Mouse (Mus musculus) MEL (cell line): ENCODE data around the gene Med13l. TPM values are rescaled to one million over a fixed set of nuclear protein-coding genes. Genes with fewer than 3 reads are reported as not detected.

ENCODE experiments used
- DNase-seq: peaks from one replicate; pipeline ENCODE4 v3.0.0; 2011; ENCODE audit warnings: low read depth, low spot score
- H3K27ac ChIP-seq: 2 replicates; pipeline ENCODE4 v1.5.1; 2012; ENCODE audit warnings: low read depth, mild to moderate bottlenecking, control low read depth, low read length, moderate library complexity; ENCODE audit not compliant: control insufficient read depth
- H3K27me3 ChIP-seq, 2 experiments: fragments of 150-350 bp in 1 of 2; sonication (generic) in 1 of 2; 2 replicates each; pipeline ENCODE4 v1.6.1; 2012; ENCODE audit warnings: low read length in 2 of 2, mild to moderate bottlenecking in 2 of 2, improper control_type of control experiment in 1 of 2, moderate library complexity in 1 of 2; ENCODE audit not compliant: insufficient read depth in 2 of 2, control insufficient read depth in 1 of 2
- H3K36me3 ChIP-seq, 2 experiments: 2 replicates each; pipeline ENCODE4 v1.6.1; 2012 to 2014; ENCODE audit warnings: low read length in 2 of 2, improper control_type of control experiment in 1 of 2, inconsistent platforms in 1 of 2, mild to moderate bottlenecking in 1 of 2; ENCODE audit not compliant: insufficient read depth in 2 of 2, control insufficient read depth in 1 of 2
- H3K4me1 ChIP-seq, 2 experiments: fragments of 150-350 bp in 1 of 2; sonication (generic) in 1 of 2; 2 replicates each; pipeline ENCODE4 v1.6.1; 2012; ENCODE audit warnings: low read length in 2 of 2, improper control_type of control experiment in 1 of 2, mild to moderate bottlenecking in 1 of 2; ENCODE audit not compliant: insufficient read depth in 2 of 2, control insufficient read depth in 1 of 2
- H3K4me3 ChIP-seq, 2 experiments: fragments of 150-350 bp in 1 of 2; sonication (generic) in 1 of 2; 2 replicates each; pipeline ENCODE4 v1.5.1; 2012; ENCODE audit warnings: low read depth in 2 of 2, low read length in 2 of 2, mild to moderate bottlenecking in 2 of 2, moderate library complexity in 2 of 2, control low read depth in 1 of 2, improper control_type of control experiment in 1 of 2; ENCODE audit not compliant: control insufficient read depth in 1 of 2, insufficient read depth in 1 of 2
- H3K79me2 ChIP-seq: 2 replicates; pipeline ENCODE4 v1.6.1; 2012; ENCODE audit warnings: mild to moderate bottlenecking, low read length, moderate library complexity; ENCODE audit not compliant: control insufficient read depth, poor library complexity, insufficient read depth
- H3K9ac ChIP-seq: 2 replicates; pipeline ENCODE4 v1.6.1; 2012; ENCODE audit warnings: low read depth, mild to moderate bottlenecking, control low read depth, low read length, moderate library complexity; ENCODE audit not compliant: control insufficient read depth, poor library complexity, severe bottlenecking
- H3K9me3 ChIP-seq: fragments of 150-350 bp; sonication (generic); replicated peaks from 2 replicates; pipeline ENCODE4 v1.6.1; 2012; ENCODE audit warnings: mild to moderate bottlenecking, low read length, improper control_type of control experiment, moderate library complexity; ENCODE audit not compliant: insufficient read depth
- CHD2 ChIP-seq: IDR thresholded peaks from 2 replicates; pipeline ENCODE4 v1.6.1; 2011; ENCODE audit warnings: low read length, improper control_type of control experiment
- ELF1 ChIP-seq: IDR thresholded peaks from 2 replicates; pipeline ENCODE4 v1.6.1; 2014; ENCODE audit warnings: low read depth, mild to moderate bottlenecking, inconsistent platforms, low read length, improper control_type of control experiment, moderate library complexity
- EP300 ChIP-seq, 2 experiments: IDR thresholded peaks; 2 replicates each; pipeline ENCODE4 v1.6.1; 2011; ENCODE audit warnings: improper control_type of control experiment in 2 of 2, low read length in 2 of 2, low read depth in 1 of 2, mild to moderate bottlenecking in 1 of 2
- GABPA ChIP-seq: IDR thresholded peaks from 2 replicates; pipeline ENCODE4 v1.6.1; 2012; ENCODE audit warnings: low read depth, mild to moderate bottlenecking, inconsistent platforms, low read length, improper control_type of control experiment, moderate library complexity
- JUND ChIP-seq: IDR thresholded peaks from 2 replicates; pipeline ENCODE4 v1.6.1; 2011; ENCODE audit warnings: low read depth, mild to moderate bottlenecking, improper control_type of control experiment, low read length
- KAT2A ChIP-seq: conservative IDR thresholded peaks from 2 replicates; pipeline ENCODE4 v1.6.1; 2012; ENCODE audit warnings: low read depth, low read length, improper control_type of control experiment, inconsistent platforms
- MAX ChIP-seq: IDR thresholded peaks from 2 replicates; pipeline ENCODE4 v1.6.1; 2011; ENCODE audit warnings: low read length, improper control_type of control experiment
- MAZ ChIP-seq: IDR thresholded peaks from 2 replicates; pipeline ENCODE4 v1.6.1; 2012; ENCODE audit warnings: low read depth, mild to moderate bottlenecking, inconsistent platforms, low read length, improper control_type of control experiment
- MEF2A ChIP-seq: IDR thresholded peaks from 2 replicates; pipeline ENCODE4 v1.6.1; 2014; ENCODE audit warnings: low read depth, mild to moderate bottlenecking, inconsistent platforms, low read length, improper control_type of control experiment; ENCODE audit not compliant: poor library complexity, insufficient replicate concordance, severe bottlenecking; ENCODE audit errors: extremely low read depth
- NELFE ChIP-seq: IDR thresholded peaks from 2 replicates; pipeline ENCODE4 v1.6.1; 2011; ENCODE audit warnings: low read depth, low read length, improper control_type of control experiment
- NRF1 ChIP-seq: IDR thresholded peaks from 2 replicates; pipeline ENCODE4 v1.6.1; 2014; ENCODE audit warnings: low read depth, mild to moderate bottlenecking, inconsistent platforms, low read length, improper control_type of control experiment, moderate library complexity; ENCODE audit not compliant: poor library complexity, insufficient read depth, severe bottlenecking
- POLR2A ChIP-seq, 2 experiments: IDR thresholded peaks; 2 replicates each; pipeline ENCODE4 v1.6.1; 2011 to 2012; ENCODE audit warnings: low read length in 2 of 2, mild to moderate bottlenecking in 2 of 2, control low read depth in 1 of 2, improper control_type of control experiment in 1 of 2, low read depth in 1 of 2, moderate library complexity in 1 of 2; ENCODE audit not compliant: control insufficient read depth in 1 of 2, insufficient read depth in 1 of 2, poor library complexity in 1 of 2
- POLR2AphosphoS5 ChIP-seq: IDR thresholded peaks from 2 replicates; pipeline ENCODE4 v1.6.1; 2012; ENCODE audit warnings: low read depth, borderline replicate concordance, mild to moderate bottlenecking, inconsistent platforms, low read length, moderate library complexity, mixed read lengths
- SIN3A ChIP-seq: IDR thresholded peaks from 2 replicates; pipeline ENCODE4 v1.6.1; 2012; ENCODE audit warnings: low read length, improper control_type of control experiment, inconsistent platforms
- SMC3 ChIP-seq: IDR thresholded peaks from 2 replicates; pipeline ENCODE4 v1.6.1; 2011; ENCODE audit warnings: low read depth, low read length, improper control_type of control experiment
- USF2 ChIP-seq, 2 experiments: IDR thresholded peaks; 2 replicates each; pipeline ENCODE4 v1.6.1; 2011 to 2012; ENCODE audit warnings: improper control_type of control experiment in 2 of 2, low read length in 2 of 2, borderline replicate concordance in 1 of 2, inconsistent platforms in 1 of 2, low read depth in 1 of 2, mild to moderate bottlenecking in 1 of 2; ENCODE audit not compliant: insufficient read depth in 1 of 2
- ZC3H11A ChIP-seq: IDR thresholded peaks from 2 replicates; pipeline ENCODE4 v1.6.1; 2012; ENCODE audit warnings: low read depth, mild to moderate bottlenecking, inconsistent platforms, low read length, improper control_type of control experiment
- ZMIZ1 ChIP-seq: IDR thresholded peaks from 2 replicates; pipeline ENCODE4 v1.6.1; 2012; ENCODE audit warnings: low read depth, mild to moderate bottlenecking, inconsistent platforms, low read length, improper control_type of control experiment, moderate library complexity
- polyA plus RNA-seq, 2 experiments: library from polyadenylated mRNA; stranded (reverse) in 1 of 2; unstranded in 1 of 2; fragments of >175 nt in 1 of 2; fragments of >200 nt in 1 of 2; gene quantifications; 2 replicates each; pipeline versions ENCODE4 v1.2.1 to v1.2.4; 2012; ENCODE audit warnings: low replicate concordance in 2 of 2, low read depth in 1 of 2; ENCODE audit not compliant: insufficient read length in 2 of 2, insufficient read depth in 1 of 2, missing spikeins in 1 of 2
- total RNA-seq: library from RNA; depleted of rRNA; stranded (reverse); fragments of 300-350 nt; gene quantifications from 2 replicates; pipeline ENCODE4 v1.2.3, GENCODE M21; 2012

Med13l gene
- total and polyA plus RNA-seq, 3 experiments, result 13.4 to 16.1 TPM; not detected in 1

DNA sequence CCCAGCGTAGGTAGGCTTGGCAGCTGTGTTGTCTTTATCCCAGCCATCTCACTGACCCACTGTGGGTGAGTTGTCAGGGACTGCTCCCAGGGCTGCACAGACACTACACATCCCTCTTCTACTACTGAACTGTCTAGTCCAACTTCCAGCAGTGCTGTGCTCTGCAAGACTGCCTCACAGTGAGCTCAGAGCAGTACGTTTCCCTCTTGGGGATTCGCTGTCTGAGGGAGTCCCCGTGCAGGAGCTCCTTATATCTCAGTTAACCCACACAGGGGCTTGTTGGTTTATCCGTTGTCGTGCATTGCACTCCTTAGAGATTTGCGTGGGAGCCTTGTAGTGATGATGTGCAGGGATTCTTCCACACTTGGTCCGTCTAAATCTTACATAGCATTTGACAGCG is 144.5 kb downstream of the Med13l start:
- H3K27me3 ChIP-seq, result no peaks in the 10 kb centered on the region
- no peak overlapping the region for H3K4me3 ChIP-seq
- H3K36me3 ChIP-seq, result no peaks in the 10 kb centered on the region
- no peak overlapping the region for H3K9ac ChIP-seq
- no peaks in the 10 kb centered on the region for H3K4me1 ChIP-seq
- TF ChIP-seq POLR2A (IDR thresholded peaks at IDR 0.05; ENCODE audit: control insufficient read depth in 1 of 2, insufficient read depth in 1 of 2, low read depth in 1 of 2, low read length in 2 of 2, poor library complexity in 1 of 2) (no peak), CHD2 (no peak), MAX (no peak), NELFE (no peak), GABPA (no peak), POLR2AphosphoS5 (no peak), KAT2A (no peak), USF2 (IDR thresholded peaks at IDR 0.05; ENCODE audit: borderline replicate concordance in 1 of 2, insufficient read depth in 1 of 2, low read depth in 1 of 2, low read length in 2 of 2) (no peak), MAZ (no peak), JUND (no peak), ZC3H11A (no peak), ELF1 (no peak), ZMIZ1 (no peak)
- no peaks in the 10 kb centered on the region for H3K9me3 ChIP-seq
- DNase-seq, result no peak
- H3K27ac ChIP-seq, result no peak overlapping the region
- H3K79me2 ChIP-seq, result peaks cover 3% of the 10 kb centered on the region; the same call in 1 of the 2 replicates

- TF ChIP-seq MEF2A, result no peak
- no peak for TF ChIP-seq ELF1
- no peak for TF ChIP-seq NRF1
- no peak for TF ChIP-seq NELFE
- no peak for TF ChIP-seq EP300 (IDR thresholded peaks at IDR 0.05; ENCODE audit: low read depth in 1 of 2, low read length in 2 of 2)
- TF ChIP-seq SMC3, result no peak
- TF ChIP-seq SIN3A, result no peak
- no peak for TF ChIP-seq ZMIZ1
- no peak for TF ChIP-seq ZC3H11A
- no peaks in the 10 kb centered on the region for H3K4me1 ChIP-seq
- no peaks in the 10 kb centered on the region for H3K36me3 ChIP-seq
- H3K27ac ChIP-seq, result no peak overlapping the region
- H3K9me3 ChIP-seq, result no peaks in the 10 kb centered on the region
- H3K4me3 ChIP-seq, result no peak overlapping the region
- H3K27me3 ChIP-seq, result no peaks in the 10 kb centered on the region
- peaks cover 6% of the 10 kb centered on the region; the same call in 1 of the 2 replicates for H3K79me2 ChIP-seq
- H3K9ac ChIP-seq, result no peak overlapping the region
- no peak for DNase-seq
Measured at GRCm38 (mm10) chr5:118706009-118706408, 145.5 kb downstream of the Med13l start.
